Mouse (Mus musculus) limb, embryonic 15.5 days (tissue): ENCODE data around the gene Gm32802. TPM values are rescaled to one million over a fixed set of nuclear protein-coding genes. Genes with fewer than 3 reads are reported as not detected.
"Not testable (repeated sequence)": the region's sequence is repeated elsewhere in the genome, so short reads cannot be mapped to it uniquely, and the experiment has no call there.

Experiments
- ATAC-seq: fragments of 200-750 bp; cut with Nextera tagmentation; 2 replicates; pipeline ENCODE4 v1.8.0; 2017; ENCODE audit warnings: low read depth, moderate TSS enrichment; ENCODE audit not compliant: insufficient number of reproducible peaks, low FRiP score, low TSS enrichment
- H3K27ac ChIP-seq: fragments of 300-500 bp; sonication (generic); 2 replicates; pipeline ENCODE4 v1.5.1; 2015; ENCODE audit warnings: moderate library complexity, mild to moderate bottlenecking, inconsistent platforms
- H3K27me3 ChIP-seq: fragments of 300-500 bp; sonication (generic); 2 replicates; pipeline ENCODE4 v1.6.1; 2015; ENCODE audit warnings: inconsistent platforms
- H3K36me3 ChIP-seq: fragments of 300-500 bp; sonication (generic); 2 replicates; pipeline ENCODE4 v1.6.1; 2015; ENCODE audit warnings: inconsistent platforms
- H3K4me1 ChIP-seq: fragments of 300-500 bp; sonication (generic); 2 replicates; pipeline ENCODE4 v1.6.1; 2015; ENCODE audit warnings: inconsistent platforms
- H3K4me2 ChIP-seq: fragments of 300-500 bp; sonication (generic); 2 replicates; pipeline ENCODE4 v1.6.1; 2015; ENCODE audit warnings: mild to moderate bottlenecking, inconsistent platforms
- H3K4me3 ChIP-seq: fragments of 300-500 bp; sonication (generic); 2 replicates; pipeline ENCODE4 v1.5.1; 2015; ENCODE audit warnings: mild to moderate bottlenecking, inconsistent platforms
- H3K9ac ChIP-seq: fragments of 300-500 bp; sonication (generic); 2 replicates; pipeline ENCODE4 v1.6.1; 2015; ENCODE audit warnings: inconsistent platforms
- H3K9me3 ChIP-seq: fragments of 300-500 bp; sonication (generic); 2 replicates; pipeline ENCODE4 v1.6.1; 2016; ENCODE audit warnings: inconsistent platforms
- WGBS: fragments of 180-500 bp; shearing (Covaris S2); methylation state at CpG from one replicate; pipeline ENCODE4 v1.1.7; 2015; 5-methylcytosine and 5-hydroxymethylcytosine counted together
- polyA plus RNA-seq: library from polyadenylated mRNA; unstranded; fragments of >200 nt; fragmentation: Nextera tagmentation; extraction: Ambion mirVana; gene quantifications from 2 replicates; pipeline ENCODE4 v1.2.1, GENCODE M21; 2015

Gene Gm32802
- polyA plus RNA-seq, result not detected in 2 replicates

DNA sequence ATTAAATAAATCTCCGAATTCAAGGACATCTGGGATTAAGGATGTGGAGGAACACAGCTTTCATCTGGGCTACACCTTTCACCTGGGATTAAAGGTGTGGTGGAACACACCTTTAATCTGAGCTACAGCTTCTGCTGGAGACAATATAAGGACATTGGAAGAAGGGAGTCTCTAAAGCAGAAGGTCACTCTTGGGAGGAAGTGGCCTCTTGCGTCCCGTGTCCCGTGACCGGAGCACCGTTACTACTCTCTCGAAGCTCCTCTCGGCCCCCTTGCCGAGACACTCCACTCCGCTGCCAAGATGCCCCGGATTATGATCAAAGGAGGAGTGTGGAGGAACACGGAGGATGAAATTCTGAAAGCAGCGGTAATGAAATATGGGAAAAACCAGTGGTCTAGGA, at the start of gene Gm32802:
Gene Gm32802 (plus strand): TSS at position 301 of the 400 bp plus-strand sequence.
- ATAC-seq, result not testable (repeated sequence)

DNA sequence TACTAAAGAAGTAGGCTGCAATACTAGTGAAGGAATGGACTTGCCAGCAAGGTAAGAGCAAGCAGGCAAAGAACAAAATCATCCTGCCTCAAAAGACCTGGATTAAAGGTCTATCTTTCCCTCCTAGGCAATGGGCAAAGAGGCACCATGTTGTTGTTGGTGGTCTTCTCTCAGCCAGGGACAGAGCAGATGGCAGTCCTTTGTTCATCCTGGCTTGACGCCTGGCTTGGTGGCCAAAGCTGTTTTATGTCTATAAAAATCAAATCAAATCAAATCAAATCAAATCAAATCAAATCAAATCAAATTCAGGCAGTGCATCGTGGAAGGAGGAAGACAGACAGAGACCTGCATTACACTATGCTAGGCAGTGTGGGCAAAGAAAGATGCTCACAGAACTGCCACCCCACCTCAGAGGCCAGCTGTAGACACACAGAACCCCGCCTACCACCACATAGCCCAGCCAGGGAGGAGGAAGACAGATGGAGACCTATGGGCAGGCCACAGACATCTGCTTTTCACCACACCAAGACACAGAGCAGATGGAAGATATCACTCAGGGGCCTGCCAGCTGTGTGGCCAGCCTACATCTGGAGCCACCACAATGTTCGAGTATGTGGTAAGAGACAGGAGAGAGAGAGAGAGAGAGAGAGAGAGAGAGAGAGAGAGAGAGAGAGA, 42.6 kb upstream of the Gm32802 start:
- ATAC-seq, H3K27me3 ChIP-seq, H3K4me2 ChIP-seq, H3K4me3 ChIP-seq, H3K9me3 ChIP-seq, H3K36me3 ChIP-seq, H3K4me1 ChIP-seq, H3K9ac ChIP-seq, H3K27ac ChIP-seq: not testable (repeated sequence)
- 79% methylated on average over 2 of the region's 4 CpGs for WGBS

More for the DNA sequence above, at the start of gene Gm32802:
- H3K4me2 ChIP-seq, H3K4me1 ChIP-seq, H3K36me3 ChIP-seq, H3K9me3 ChIP-seq, H3K27me3 ChIP-seq, H3K27ac ChIP-seq, H3K4me3 ChIP-seq, H3K9ac ChIP-seq: not testable (repeated sequence)
- no CpG with 5 or more reads among the region's 13 CpGs for WGBS

DNA sequence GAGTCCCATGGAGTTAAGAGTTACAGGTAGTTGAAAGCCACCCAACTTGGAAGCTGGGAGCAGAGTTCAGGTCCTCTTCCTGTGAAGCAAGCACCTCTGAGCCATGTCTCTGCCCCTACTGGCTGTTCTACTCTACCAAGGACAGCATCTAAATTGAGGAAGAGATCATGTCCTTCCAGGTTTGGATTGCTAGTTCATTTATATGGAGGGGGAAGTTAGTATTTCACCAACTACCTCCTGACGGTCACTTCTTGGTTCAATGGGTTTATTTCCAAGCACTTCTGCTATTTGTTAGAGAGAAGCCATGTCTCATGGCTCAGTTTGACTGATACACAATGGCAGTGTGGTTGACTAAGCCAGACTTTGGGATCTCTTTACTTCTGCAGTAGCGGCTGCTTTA, 30.9 kb upstream of the Gm32802 start:
- H3K4me2 ChIP-seq, H3K9ac ChIP-seq, H3K27me3 ChIP-seq, H3K4me3 ChIP-seq, ATAC-seq, H3K36me3 ChIP-seq, H3K4me1 ChIP-seq, H3K27ac ChIP-seq, H3K9me3 ChIP-seq: not testable (repeated sequence)
- WGBS, result 100% methylated on average over 1 of the region's 2 CpGs

GRCm38 (mm10) chr10:118232607-118233006, 25.9 kb upstream of the Gm32802 start:
- not testable (repeated sequence) for ATAC-seq, H3K9ac ChIP-seq, H3K4me1 ChIP-seq, H3K27ac ChIP-seq, H3K9me3 ChIP-seq, H3K27me3 ChIP-seq, H3K36me3 ChIP-seq, H3K4me3 ChIP-seq, H3K4me2 ChIP-seq
- no CpG with 5 or more reads among the region's 5 CpGs for WGBS

GRCm38 (mm10) chr10:118240680-118241079, 17.8 kb upstream of the Gm32802 start, which contains the start of gene Gm32717:
Gene Gm32717, minus strand, starts transcription at chr10:118240780.
- H3K27ac ChIP-seq, H3K27me3 ChIP-seq, ATAC-seq, H3K9ac ChIP-seq, H3K4me2 ChIP-seq, H3K4me3 ChIP-seq, H3K4me1 ChIP-seq, H3K36me3 ChIP-seq, H3K9me3 ChIP-seq: not testable (repeated sequence)
- no CpG with 5 or more reads among the region's 13 CpGs for WGBS

- not testable (repeated sequence) for H3K27ac ChIP-seq
Measured at GRCm38 (mm10) chr10:118249006-118249595, 9.4 kb upstream of the Gm32802 start.

DNA sequence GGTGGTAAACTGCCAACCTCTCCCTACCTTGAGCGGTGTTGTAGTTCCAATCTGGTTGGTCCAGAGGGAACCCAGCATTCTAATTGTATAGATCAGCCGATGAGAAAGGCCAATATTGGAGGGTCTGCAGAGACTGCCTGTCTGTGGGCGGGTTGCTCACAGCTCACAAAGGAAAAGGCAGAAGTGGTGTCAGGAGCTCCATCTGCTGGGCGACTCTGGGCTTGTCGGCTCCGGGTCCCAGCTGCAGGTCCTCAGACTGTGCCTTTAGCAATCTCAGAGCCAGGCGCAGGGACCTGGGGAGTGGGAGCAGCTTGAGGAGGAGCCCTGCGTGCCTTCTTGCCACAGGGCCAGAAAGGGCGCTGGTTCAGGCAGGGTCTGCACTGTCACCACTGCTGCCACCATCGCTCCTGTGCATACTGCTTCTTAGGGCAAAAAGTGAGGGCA, 7.6 kb upstream of the Gm32802 start:
- no peak overlapping the region for H3K27ac ChIP-seq
- no peak for ATAC-seq

More at GRCm38 (mm10) chr10:118249006-118249595, 9.4 kb upstream of the Gm32802 start:
- not testable (repeated sequence) for H3K27me3 ChIP-seq, H3K4me1 ChIP-seq, H3K36me3 ChIP-seq, ATAC-seq, H3K9me3 ChIP-seq, H3K4me3 ChIP-seq, H3K9ac ChIP-seq, H3K4me2 ChIP-seq
- WGBS, result 76% methylated on average over 11 of the region's 11 CpGs

GRCm38 (mm10) chr10:118268812-118269211, 10.3 kb downstream of the Gm32802 start:
- not testable (repeated sequence) for H3K36me3 ChIP-seq, H3K4me3 ChIP-seq, H3K4me2 ChIP-seq, H3K9me3 ChIP-seq, ATAC-seq, H3K4me1 ChIP-seq, H3K27me3 ChIP-seq, H3K27ac ChIP-seq, H3K9ac ChIP-seq
- 100% methylated on average over 1 of the region's 8 CpGs for WGBS

More for the DNA sequence above, 7.6 kb upstream of the Gm32802 start:
- WGBS, result 31% methylated on average over 10 of the region's 10 CpGs
- H3K4me1 ChIP-seq, result 0 out of 2 replicates have a peak, but pooled peaks cover 2% of the 10 kb centered on the region
- H3K36me3 ChIP-seq, result no peaks in the 10 kb centered on the region
- H3K27me3 ChIP-seq, result no peaks in the 10 kb centered on the region
- no peak overlapping the region for H3K9ac ChIP-seq
- no peak overlapping the region for H3K4me3 ChIP-seq
- H3K9me3 ChIP-seq, result no peaks in the 10 kb centered on the region
- H3K4me2 ChIP-seq, result no peak overlapping the region

- not testable (repeated sequence) for H3K27ac ChIP-seq, H3K4me3 ChIP-seq, H3K4me1 ChIP-seq, H3K36me3 ChIP-seq, H3K9me3 ChIP-seq, H3K4me2 ChIP-seq, ATAC-seq, H3K9ac ChIP-seq, H3K27me3 ChIP-seq
- 89% methylated on average over 1 of the region's 2 CpGs for WGBS
Measured at GRCm38 (mm10) chr10:118271416-118271815, 12.9 kb downstream of the Gm32802 start.

- H3K27ac ChIP-seq, H3K9ac ChIP-seq, H3K4me2 ChIP-seq, H3K4me3 ChIP-seq, H3K4me1 ChIP-seq, H3K9me3 ChIP-seq, H3K27me3 ChIP-seq, H3K36me3 ChIP-seq, ATAC-seq: not testable (repeated sequence)
- no CpG with 5 or more reads among the region's 4 CpGs for WGBS
Measured at GRCm38 (mm10) chr10:118278069-118278468, 19.6 kb downstream of the Gm32802 start.

DNA sequence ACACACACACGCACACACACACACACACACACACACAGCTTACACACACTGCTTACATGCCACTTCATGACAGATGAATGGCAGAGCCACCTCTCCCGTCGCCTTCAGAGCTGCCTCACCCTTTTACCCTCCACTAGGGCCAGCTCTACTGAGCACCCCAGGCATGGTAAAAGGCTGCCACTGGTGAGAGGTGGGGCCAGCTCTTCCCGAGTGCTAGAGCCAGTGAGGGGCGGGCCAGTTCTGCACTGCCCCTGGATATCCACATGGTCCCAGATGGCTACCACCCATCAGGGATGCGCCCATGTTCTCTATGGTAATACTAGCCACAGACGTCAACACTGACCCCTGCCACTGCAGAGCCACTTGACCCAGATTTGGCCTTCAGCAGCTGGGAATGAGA, 24.1 kb downstream of the Gm32802 start:
- not testable (repeated sequence) for H3K9me3 ChIP-seq, H3K27ac ChIP-seq, H3K27me3 ChIP-seq, H3K4me2 ChIP-seq, H3K9ac ChIP-seq, ATAC-seq, H3K36me3 ChIP-seq, H3K4me3 ChIP-seq, H3K4me1 ChIP-seq
- 66% methylated on average over 7 of the region's 7 CpGs for WGBS

DNA sequence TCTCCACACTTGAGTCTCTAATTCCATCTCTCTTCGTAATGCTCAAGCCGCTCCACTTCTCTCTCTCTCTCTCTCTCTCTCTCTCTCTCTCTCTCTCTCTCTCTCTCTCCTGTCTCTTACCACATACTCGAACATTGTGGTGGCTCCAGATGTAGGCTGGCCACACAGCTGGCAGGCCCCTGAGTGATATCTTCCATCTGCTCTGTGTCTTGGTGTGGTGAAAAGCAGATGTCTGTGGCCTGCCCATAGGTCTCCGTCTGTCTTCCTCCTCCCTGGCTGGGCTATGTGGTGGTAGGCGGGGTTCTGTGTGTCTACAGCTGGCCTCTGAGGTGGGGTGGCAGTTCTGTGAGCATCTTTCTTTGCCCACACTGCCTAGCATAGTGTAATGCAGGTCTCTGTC, 24.5 kb downstream of the Gm32802 start:
- WGBS, result 85% methylated on average over 2 of the region's 5 CpGs
- H3K9me3 ChIP-seq, H3K36me3 ChIP-seq, H3K27ac ChIP-seq, H3K9ac ChIP-seq, H3K4me3 ChIP-seq, H3K27me3 ChIP-seq, H3K4me1 ChIP-seq, ATAC-seq, H3K4me2 ChIP-seq: not testable (repeated sequence)
